Mouse (Mus musculus) myocyte (in vitro differentiated cells): ENCODE results near the gene Kif16b.

ENCODE experiments used
- MYOD1 ChIP-seq, 3 experiments: IDR thresholded peaks; one replicate each; pipeline ENCODE4 v1.6.1; 2011; ENCODE audit warnings: control low read depth in 2 of 3, low read depth in 2 of 3, mild to moderate bottlenecking in 2 of 3, moderate library complexity in 1 of 3; ENCODE audit not compliant: insufficient read length in 2 of 3, control insufficient read depth in 1 of 3
- POLR2A ChIP-seq: IDR thresholded peaks from one replicate; pipeline ENCODE4 v1.6.1; 2011; ENCODE audit warnings: low read depth, mild to moderate bottlenecking, control low read depth, moderate library complexity; ENCODE audit not compliant: insufficient read length
- TCF12 ChIP-seq: IDR thresholded peaks from one replicate; pipeline ENCODE4 v1.6.1; 2011; ENCODE audit warnings: mild to moderate bottlenecking, control low read depth; ENCODE audit not compliant: poor library complexity, insufficient read depth, severe bottlenecking

DNA sequence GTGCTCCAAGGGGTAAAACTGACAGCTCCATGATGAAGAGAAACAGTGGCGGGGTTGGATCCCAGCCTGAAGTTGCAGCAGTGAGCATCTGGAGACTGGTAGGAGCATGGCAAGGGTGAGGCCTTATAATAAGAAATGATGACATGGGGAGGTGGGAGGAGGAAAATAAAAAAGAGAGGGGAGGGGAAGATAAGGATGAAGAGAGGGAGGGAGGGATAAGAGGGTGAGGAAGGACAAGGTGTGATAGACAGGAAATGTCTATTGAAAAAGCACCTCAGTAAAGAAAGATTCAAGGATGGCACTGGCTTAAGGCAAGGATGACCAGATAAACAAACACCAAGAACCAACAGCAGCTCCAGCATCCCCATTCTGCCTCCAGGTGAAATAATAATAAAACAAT is 126.6 kb downstream of the Kif16b start:
- TF ChIP-seq MYOD1 (IDR thresholded peaks at IDR 0.05; ENCODE audit: control insufficient read depth in 1 of 3, insufficient read length in 2 of 3, low read depth in 2 of 3) (no peak), POLR2A (no peak), TCF12 (no peak)
